Mouse (Mus musculus) liver, embryonic 11.5 days (tissue): Measurements from ENCODE around the gene Ccr5. TPM values are rescaled to one million over a fixed set of nuclear protein-coding genes. Genes with fewer than 3 reads are reported as not detected.

Experiments used
- ATAC-seq: fragments of 200-750 bp; cut with Nextera tagmentation; replicated peaks from 2 replicates; pipeline ENCODE4 v1.8.0; 2017; ENCODE audit warnings: moderate number of reproducible peaks, mild to moderate bottlenecking, moderate TSS enrichment, moderate library complexity; ENCODE audit not compliant: low FRiP score
- DNase-seq: peaks from one replicate; pipeline ENCODE4 v3.0.0-alpha.2; 2017; ENCODE audit warnings: low spot score
- H3K27ac ChIP-seq: fragments of 300-500 bp; sonication (generic); 2 replicates; pipeline ENCODE4 v1.5.1; 2014; ENCODE audit warnings: mild to moderate bottlenecking, low read depth, low read length, control low read depth
- H3K27me3 ChIP-seq: fragments of 300-500 bp; sonication (generic); replicated peaks from 2 replicates; pipeline ENCODE4 v1.6.1; 2014; ENCODE audit warnings: low read length, mixed read lengths; ENCODE audit not compliant: control insufficient read depth, insufficient read depth
- H3K36me3 ChIP-seq: fragments of 300-500 bp; sonication (generic); 2 replicates; pipeline ENCODE4 v1.6.1; 2014; ENCODE audit warnings: mild to moderate bottlenecking, low read length, moderate library complexity, mixed read lengths; ENCODE audit not compliant: control insufficient read depth, insufficient read depth
- H3K4me1 ChIP-seq: fragments of 300-500 bp; sonication (generic); replicated peaks from 2 replicates; pipeline ENCODE4 v1.6.1; 2014; ENCODE audit warnings: low read length, mixed read lengths; ENCODE audit not compliant: control insufficient read depth, insufficient read depth
- H3K4me2 ChIP-seq: fragments of 300-500 bp; sonication (generic); 2 replicates; pipeline ENCODE4 v1.6.1; 2014; ENCODE audit warnings: mild to moderate bottlenecking, control low read depth, moderate library complexity
- H3K4me3 ChIP-seq: fragments of 300-500 bp; sonication (generic); 2 replicates; pipeline ENCODE4 v1.5.1; 2014; ENCODE audit warnings: low read depth, low read length, control low read depth
- H3K9ac ChIP-seq: fragments of 300-500 bp; sonication (generic); 2 replicates; pipeline ENCODE4 v1.6.1; 2014; ENCODE audit warnings: low read depth, low read length, control low read depth
- H3K9me3 ChIP-seq: fragments of 300-500 bp; sonication (generic); 2 replicates; pipeline ENCODE4 v1.6.1; 2016; ENCODE audit warnings: low read length, inconsistent platforms, mixed read lengths; ENCODE audit not compliant: control insufficient read depth
- WGBS: fragments of 180-500 bp; shearing (Covaris S2); extraction: QIAGEN DNeasy Blood & Tissue Kit; methylation state at CpG from one replicate; pipeline ENCODE4 v1.1.7; 2014; 5-methylcytosine and 5-hydroxymethylcytosine counted together
- polyA plus RNA-seq: library from polyadenylated mRNA; unstranded; fragments of >200 nt; fragmentation: Nextera tagmentation; extraction: Ambion mirVana; gene quantifications from 2 replicates; pipeline ENCODE4 v1.2.1, GENCODE M21; 2014

Ccr5 gene
- polyA plus RNA-seq, 1 experiment from 2014 or later = 2.7 TPM

GRCm38 (mm10) chr9:124107232-124107631 is 14.1 kb upstream of the Ccr5 start:
- H3K27me3 ChIP-seq = no peaks in the 10 kb centered on the region
- ATAC-seq (no peak), DNase-seq (no peak)
- H3K36me3 ChIP-seq = no peaks in the 10 kb centered on the region
- H3K9me3 ChIP-seq = no peaks in the 10 kb centered on the region
- H3K27ac ChIP-seq = no peak overlapping the region
- no peak overlapping the region for H3K9ac ChIP-seq
- peaks cover 15% of the 10 kb centered on the region for H3K4me1 ChIP-seq
- H3K4me3 ChIP-seq = no peak overlapping the region
- no peak overlapping the region for H3K4me2 ChIP-seq

- peaks cover 12% of the 10 kb centered on the region for H3K4me1 ChIP-seq
- H3K9me3 ChIP-seq = no peaks in the 10 kb centered on the region
- no peaks in the 10 kb centered on the region for H3K36me3 ChIP-seq
- 26% methylated on average over 2 of the region's 2 CpGs for WGBS
- no peak overlapping the region for H3K4me2 ChIP-seq
- DNase-seq = no peak
- no peak overlapping the region for H3K4me3 ChIP-seq
- H3K9ac ChIP-seq = no peak overlapping the region
- no peak for ATAC-seq
- no peak overlapping the region for H3K27ac ChIP-seq
- no peaks in the 10 kb centered on the region for H3K27me3 ChIP-seq
Measured at GRCm38 (mm10) chr9:124108356-124109127, 12.8 kb upstream of the Ccr5 start.

- Histone ChIP-seq H3K27ac (no peak overlapping the region; the same call in 1 of the 2 replicates), H3K9ac (no peak overlapping the region), H3K9me3 (no peaks in the 10 kb centered on the region), H3K4me2 (no peak overlapping the region), H3K27me3 (no peaks in the 10 kb centered on the region), H3K4me3 (no peak overlapping the region), H3K4me1 (peaks cover 14% of the 10 kb centered on the region), H3K36me3 (no peaks in the 10 kb centered on the region)
- DNase-seq (no peak), ATAC-seq (no peak)
- 65% methylated on average over 1 of the region's 1 CpGs for WGBS
Measured at GRCm38 (mm10) chr9:124111997-124112396, 9.3 kb upstream of the Ccr5 start.

GRCm38 (mm10) chr9:124112591-124113239 is 8.6 kb upstream of the Ccr5 start:
- no peak for DNase-seq

GRCm38 (mm10) chr9:124113777-124114176 is 7.6 kb upstream of the Ccr5 start:
- Histone ChIP-seq H3K9me3 (no peaks in the 10 kb centered on the region), H3K27me3 (no peaks in the 10 kb centered on the region), H3K4me3 (no peak overlapping the region), H3K9ac (no peak overlapping the region), H3K4me1 (peaks cover 12% of the 10 kb centered on the region), H3K36me3 (no peaks in the 10 kb centered on the region), H3K4me2 (no peak overlapping the region), H3K27ac (no peak overlapping the region)
- WGBS = 67% methylated on average over 1 of the region's 1 CpGs
- DNase-seq (no peak), ATAC-seq (no peak)

More at GRCm38 (mm10) chr9:124112591-124113239, 8.6 kb upstream of the Ccr5 start:
- 53% methylated on average over 1 of the region's 1 CpGs for WGBS
- H3K27me3 ChIP-seq = no peaks in the 10 kb centered on the region
- H3K36me3 ChIP-seq = no peaks in the 10 kb centered on the region
- no peaks in the 10 kb centered on the region for H3K9me3 ChIP-seq
- H3K4me2 ChIP-seq = no peak overlapping the region
- H3K4me1 ChIP-seq = peaks cover 14% of the 10 kb centered on the region
- ATAC-seq = peak; percentile 88
- H3K4me3 ChIP-seq = no peak overlapping the region
- H3K27ac ChIP-seq = peak overlapping the region; percentile 42; the same call in 1 of the 2 replicates
- no peak overlapping the region for H3K9ac ChIP-seq

- DNase-seq (no peak), ATAC-seq (peak; percentile 80)
- Histone ChIP-seq H3K27me3 (no peaks in the 10 kb centered on the region), H3K4me1 (peaks cover 2% of the 10 kb centered on the region; the same call in 1 of the 2 replicates), H3K27ac (no peak overlapping the region), H3K4me3 (no peak overlapping the region), H3K9me3 (no peaks in the 10 kb centered on the region), H3K36me3 (no peaks in the 10 kb centered on the region), H3K9ac (no peak overlapping the region), H3K4me2 (no peak overlapping the region)
- 95% methylated on average over 1 of the region's 1 CpGs for WGBS
Measured at GRCm38 (mm10) chr9:124118489-124118888, 2.9 kb upstream of the Ccr5 start.

GRCm38 (mm10) chr9:124125576-124125975 is 4.2 kb downstream of the Ccr5 start:
- no peaks in the 10 kb centered on the region for H3K36me3 ChIP-seq
- H3K9me3 ChIP-seq = no peaks in the 10 kb centered on the region
- ATAC-seq (no peak), DNase-seq (no peak)
- 80% methylated on average over 11 of the region's 11 CpGs for WGBS
- no peaks in the 10 kb centered on the region for H3K27me3 ChIP-seq
- no peak overlapping the region for H3K4me2 ChIP-seq
- no peak overlapping the region for H3K9ac ChIP-seq
- no peak overlapping the region for H3K4me3 ChIP-seq
- H3K27ac ChIP-seq = no peak overlapping the region
- H3K4me1 ChIP-seq = 0 out of 2 replicates have a peak, but pooled peaks cover 5% of the 10 kb centered on the region

GRCm38 (mm10) chr9:124126373-124126772 is 5.0 kb downstream of the Ccr5 start:
- DNase-seq (no peak), ATAC-seq (no peak)
- Histone ChIP-seq H3K4me2 (no peak overlapping the region), H3K4me1 (0 out of 2 replicates have a peak, but pooled peaks cover 5% of the 10 kb centered on the region), H3K27me3 (no peaks in the 10 kb centered on the region), H3K4me3 (no peak overlapping the region), H3K9ac (0 out of 2 replicates have a peak overlapping the region, but pooled peaks have one; percentile 2), H3K36me3 (no peaks in the 10 kb centered on the region), H3K27ac (peak overlapping the region; percentile 11; the same call in 1 of the 2 replicates), H3K9me3 (no peaks in the 10 kb centered on the region)
- WGBS = 44% methylated on average over 5 of the region's 5 CpGs
